Mouse (Mus musculus) liver, embryonic 15.5 days (tissue): ENCODE measurements around the gene Cldn22. TPM values are rescaled to one million over a fixed set of nuclear protein-coding genes. Genes with fewer than 3 reads are reported as not detected.

Source experiments
- ATAC-seq: fragments of 200-750 bp; cut with Nextera tagmentation; 2 replicates; pipeline ENCODE4 v1.8.0; 2017; ENCODE audit warnings: moderate number of reproducible peaks, mild to moderate bottlenecking, moderate library complexity; ENCODE audit not compliant: insufficient read depth
- H3K27ac ChIP-seq: fragments of 300-500 bp; sonication (generic); replicated peaks from 2 replicates; pipeline ENCODE4 v1.5.1; 2015; ENCODE audit warnings: mild to moderate bottlenecking, inconsistent platforms
- H3K27me3 ChIP-seq: fragments of 300-500 bp; sonication (generic); 2 replicates; pipeline ENCODE4 v1.6.1; 2015; ENCODE audit warnings: mild to moderate bottlenecking, inconsistent platforms
- H3K36me3 ChIP-seq: fragments of 300-500 bp; sonication (generic); replicated peaks from 2 replicates; pipeline ENCODE4 v1.6.1; 2015; ENCODE audit warnings: moderate library complexity, mild to moderate bottlenecking, inconsistent platforms
- H3K4me1 ChIP-seq: fragments of 300-500 bp; sonication (generic); replicated peaks from 2 replicates; pipeline ENCODE4 v1.6.1; 2015; ENCODE audit warnings: inconsistent platforms
- H3K4me2 ChIP-seq: fragments of 300-500 bp; sonication (generic); 2 replicates; pipeline ENCODE4 v1.6.1; 2015; ENCODE audit warnings: moderate library complexity, mild to moderate bottlenecking, inconsistent platforms
- H3K4me3 ChIP-seq: fragments of 300-500 bp; sonication (generic); replicated peaks from 2 replicates; pipeline ENCODE4 v1.5.1; 2015; ENCODE audit warnings: mild to moderate bottlenecking, inconsistent platforms
- H3K9ac ChIP-seq: fragments of 300-500 bp; sonication (generic); 2 replicates; pipeline ENCODE4 v1.6.1; 2015; ENCODE audit warnings: moderate library complexity, mild to moderate bottlenecking, inconsistent platforms
- H3K9me3 ChIP-seq: fragments of 300-500 bp; sonication (generic); replicated peaks from 2 replicates; pipeline ENCODE4 v1.6.1; 2016; ENCODE audit warnings: inconsistent platforms
- WGBS: fragments of 180-500 bp; shearing (Covaris S2); methylation state at CpG from one replicate; pipeline ENCODE4 v1.1.7; 2015; ENCODE audit warnings: mixed read lengths; ENCODE audit not compliant: insufficient replicate concordance; 5-methylcytosine and 5-hydroxymethylcytosine counted together
- polyA plus RNA-seq: library from polyadenylated mRNA; unstranded; fragments of >200 nt; fragmentation: Nextera tagmentation; extraction: Ambion mirVana; gene quantifications from 2 replicates; pipeline ENCODE4 v1.2.1, GENCODE M21; 2015

The Cldn22 gene
- not detected in 2 replicates for polyA plus RNA-seq

DNA sequence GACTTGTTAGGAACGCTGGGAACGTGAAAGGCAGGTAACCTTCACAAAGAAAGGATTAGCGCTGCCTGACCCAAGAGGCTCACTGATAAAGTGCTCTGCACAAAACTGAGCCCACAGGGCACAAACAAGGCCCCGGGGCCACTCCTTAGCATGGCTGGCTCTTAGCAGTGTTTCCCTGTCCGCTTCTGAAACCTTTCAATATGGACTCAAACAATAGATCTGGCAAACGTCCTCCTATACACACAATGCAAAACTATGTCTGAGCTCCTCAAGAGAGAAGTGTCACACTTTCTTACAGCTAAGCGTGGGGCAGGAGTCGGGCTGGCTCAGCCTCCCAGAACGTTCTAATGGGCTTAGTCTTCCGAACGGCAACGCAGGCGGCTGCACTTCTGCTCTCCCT is at the start of gene Cldn22:
Cldn22 (plus strand) TSS at position 301 of the 400 bp plus-strand sequence.
- WGBS: 68% methylated on average over 13 of the region's 13 CpGs
- H3K36me3 ChIP-seq: no peaks in the 10 kb centered on the region
- H3K9ac ChIP-seq: no peak within 1 kb of the TSS
- H3K4me1 ChIP-seq: no peaks in the 10 kb centered on the region
- no peak for ATAC-seq
- no peak within 1 kb of the TSS for H3K4me2 ChIP-seq
- no peak within 1 kb of the TSS for H3K27ac ChIP-seq
- no peaks in the 10 kb centered on the region for H3K9me3 ChIP-seq
- H3K27me3 ChIP-seq: no peaks in the 10 kb centered on the region
- H3K4me3 ChIP-seq: no peak within 1 kb of the TSS

DNA sequence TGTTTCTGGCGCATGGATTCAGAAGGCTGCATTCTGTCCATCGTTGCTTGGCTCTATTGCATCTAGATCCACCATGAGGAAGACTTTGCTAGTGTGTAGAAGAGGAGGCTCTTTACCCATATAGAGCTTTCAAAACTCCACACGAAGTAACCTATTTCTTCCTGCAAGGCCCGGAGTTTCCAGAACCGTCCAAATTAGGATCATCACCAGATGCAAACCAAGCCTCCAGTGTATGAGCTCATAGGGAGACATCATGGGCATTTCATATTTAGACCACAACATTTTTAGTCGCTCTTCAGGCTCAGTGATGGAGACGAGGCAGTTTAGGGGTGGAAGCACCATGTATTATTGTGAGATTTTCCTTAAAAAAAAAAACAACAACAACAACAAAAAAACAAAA is 46.9 kb upstream of the Cldn22 start:
- no peak overlapping the region for H3K9ac ChIP-seq
- H3K4me1 ChIP-seq: no peaks in the 10 kb centered on the region
- 73% methylated on average over 7 of the region's 7 CpGs for WGBS
- H3K27ac ChIP-seq: no peak overlapping the region
- no peak overlapping the region for H3K4me3 ChIP-seq
- H3K27me3 ChIP-seq: no peaks in the 10 kb centered on the region
- no peaks in the 10 kb centered on the region for H3K9me3 ChIP-seq
- no peak overlapping the region for H3K4me2 ChIP-seq
- no peaks in the 10 kb centered on the region for H3K36me3 ChIP-seq
- ATAC-seq: no peak

GRCm38 (mm10) chr8:47779589-47779988 is 44.7 kb upstream of the Cldn22 start:
- H3K27ac ChIP-seq: no peak overlapping the region
- H3K4me3 ChIP-seq: no peak overlapping the region
- no peak overlapping the region for H3K4me2 ChIP-seq
- ATAC-seq: no peak
- no peaks in the 10 kb centered on the region for H3K9me3 ChIP-seq
- H3K27me3 ChIP-seq: no peaks in the 10 kb centered on the region
- 61% methylated on average over 6 of the region's 6 CpGs for WGBS
- no peak overlapping the region for H3K9ac ChIP-seq
- no peaks in the 10 kb centered on the region for H3K4me1 ChIP-seq
- H3K36me3 ChIP-seq: no peaks in the 10 kb centered on the region

DNA sequence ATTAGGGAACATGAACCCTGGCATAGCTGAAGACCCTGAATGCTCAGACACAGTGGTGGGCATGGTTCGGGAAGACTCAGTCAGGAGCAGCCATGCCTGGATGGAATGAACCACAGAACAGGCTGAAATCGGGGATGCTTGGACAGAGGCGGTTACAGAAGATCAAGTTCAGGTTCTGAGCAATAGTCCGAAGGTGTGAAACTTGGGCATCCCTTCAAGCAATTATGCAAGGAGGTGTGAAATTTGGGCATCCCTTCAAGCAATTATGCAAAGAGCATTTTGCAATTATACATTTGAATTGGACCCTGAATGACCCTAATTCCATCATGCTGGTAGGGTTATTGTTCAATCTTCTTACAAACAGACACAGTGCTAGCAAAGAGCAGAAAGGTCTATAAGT is 42.4 kb upstream of the Cldn22 start:
- Histone ChIP-seq H3K36me3 (no peaks in the 10 kb centered on the region), H3K27me3 (no peaks in the 10 kb centered on the region), H3K4me3 (no peak overlapping the region), H3K4me2 (no peak overlapping the region), H3K27ac (no peak overlapping the region), H3K9me3 (no peaks in the 10 kb centered on the region), H3K9ac (no peak overlapping the region), H3K4me1 (no peaks in the 10 kb centered on the region)
- ATAC-seq: no peak
- WGBS: 55% methylated on average over 4 of the region's 4 CpGs

GRCm38 (mm10) chr8:47783544-47783943 is 40.7 kb upstream of the Cldn22 start:
- no peaks in the 10 kb centered on the region for H3K4me1 ChIP-seq
- no peak overlapping the region for H3K4me3 ChIP-seq
- no peak overlapping the region for H3K27ac ChIP-seq
- no peak overlapping the region for H3K9ac ChIP-seq
- H3K4me2 ChIP-seq: no peak overlapping the region
- no peaks in the 10 kb centered on the region for H3K27me3 ChIP-seq
- no peak for ATAC-seq
- no peaks in the 10 kb centered on the region for H3K9me3 ChIP-seq
- WGBS: 62% methylated on average over 2 of the region's 2 CpGs
- no peaks in the 10 kb centered on the region for H3K36me3 ChIP-seq

DNA sequence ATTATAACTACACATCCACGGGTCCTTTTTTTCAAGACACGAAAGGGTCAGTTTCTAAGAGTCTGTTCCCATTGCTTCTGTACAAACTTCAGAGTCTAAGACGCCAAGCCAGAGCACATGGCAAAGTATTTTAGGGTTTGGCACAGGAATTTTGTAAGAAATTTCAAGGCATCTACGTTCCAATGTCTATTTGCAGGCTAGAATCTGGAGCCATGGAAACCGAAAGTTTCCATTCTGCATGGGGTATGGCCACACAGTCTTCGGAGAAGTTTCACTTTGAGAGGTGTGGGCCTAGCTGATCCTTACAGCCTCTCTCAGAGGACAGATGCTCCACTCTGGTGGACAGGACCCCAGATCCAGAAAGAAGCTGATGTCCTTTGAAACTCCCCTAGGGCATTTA is 40.3 kb upstream of the Cldn22 start:
- Histone ChIP-seq H3K4me3 (no peak overlapping the region), H3K9me3 (no peaks in the 10 kb centered on the region), H3K27ac (no peak overlapping the region), H3K27me3 (no peaks in the 10 kb centered on the region), H3K9ac (no peak overlapping the region), H3K4me2 (no peak overlapping the region), H3K4me1 (no peaks in the 10 kb centered on the region), H3K36me3 (no peaks in the 10 kb centered on the region)
- ATAC-seq: no peak
- WGBS: 68% methylated on average over 6 of the region's 6 CpGs

DNA sequence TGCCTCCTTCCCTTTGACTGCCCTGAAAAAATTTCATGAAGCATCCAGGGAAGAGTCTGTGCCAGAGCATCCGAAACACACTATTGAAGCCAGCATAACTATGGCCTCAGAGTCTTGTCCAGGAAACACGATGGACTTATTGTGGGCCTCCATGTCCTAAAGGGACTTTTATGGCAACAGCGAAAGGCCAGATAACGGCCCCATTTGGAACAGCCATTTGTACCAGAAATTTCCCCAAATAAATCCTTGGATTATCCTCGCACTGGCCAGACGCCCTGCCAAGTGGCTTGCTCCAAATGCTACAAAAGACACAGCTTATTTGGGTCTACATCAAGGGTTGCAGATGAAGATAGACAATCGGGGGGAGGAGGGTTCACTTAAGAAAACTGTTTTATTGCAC is 39.8 kb upstream of the Cldn22 start:
- WGBS: 67% methylated on average over 7 of the region's 7 CpGs
- no peak overlapping the region for H3K4me2 ChIP-seq

GRCm38 (mm10) chr8:47786323-47786722 is 38.0 kb upstream of the Cldn22 start:
- Histone ChIP-seq H3K27ac (no peak overlapping the region), H3K4me1 (no peaks in the 10 kb centered on the region), H3K9me3 (no peaks in the 10 kb centered on the region), H3K36me3 (no peaks in the 10 kb centered on the region), H3K9ac (no peak overlapping the region), H3K4me2 (no peak overlapping the region), H3K27me3 (no peaks in the 10 kb centered on the region), H3K4me3 (no peak overlapping the region)
- ATAC-seq: no peak
- 82% methylated on average over 15 of the region's 15 CpGs for WGBS

More for the DNA sequence above, 39.8 kb upstream of the Cldn22 start:
- Histone ChIP-seq H3K27ac (no peak overlapping the region), H3K9me3 (no peaks in the 10 kb centered on the region), H3K27me3 (no peaks in the 10 kb centered on the region), H3K36me3 (no peaks in the 10 kb centered on the region), H3K4me1 (no peaks in the 10 kb centered on the region), H3K9ac (no peak overlapping the region), H3K4me3 (no peak overlapping the region)
- no peak for ATAC-seq

GRCm38 (mm10) chr8:47787705-47788104 is 36.6 kb upstream of the Cldn22 start:
- no peak for ATAC-seq
- no peaks in the 10 kb centered on the region for H3K9me3 ChIP-seq
- no peaks in the 10 kb centered on the region for H3K36me3 ChIP-seq
- H3K27me3 ChIP-seq: no peaks in the 10 kb centered on the region
- H3K9ac ChIP-seq: no peak overlapping the region
- H3K27ac ChIP-seq: no peak overlapping the region
- H3K4me1 ChIP-seq: no peaks in the 10 kb centered on the region
- H3K4me2 ChIP-seq: no peak overlapping the region
- H3K4me3 ChIP-seq: no peak overlapping the region
- 43% methylated on average over 10 of the region's 10 CpGs for WGBS

DNA sequence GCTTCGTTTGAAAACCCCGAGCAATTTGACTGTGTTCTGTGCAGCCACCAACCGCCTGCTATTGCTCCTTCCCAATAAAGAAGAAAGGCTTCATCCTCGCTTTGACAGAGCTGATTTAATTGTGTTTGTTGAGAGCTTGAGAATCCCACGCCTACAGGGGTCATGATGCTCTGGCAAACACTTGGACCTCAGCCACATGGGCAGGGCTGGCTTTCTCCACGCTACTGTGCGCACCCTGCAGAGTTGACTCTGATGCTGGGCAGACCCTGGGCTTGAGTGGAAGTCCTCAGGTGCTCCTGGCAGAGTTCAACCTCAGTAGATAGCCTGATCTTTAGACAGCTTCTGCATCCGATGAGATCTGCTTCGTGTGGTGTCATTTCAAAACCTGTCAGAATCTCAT is 32.3 kb upstream of the Cldn22 start:
- ATAC-seq: no peak
- Histone ChIP-seq H3K4me1 (no peaks in the 10 kb centered on the region), H3K27ac (no peak overlapping the region), H3K4me3 (no peak overlapping the region), H3K9ac (no peak overlapping the region), H3K27me3 (no peaks in the 10 kb centered on the region), H3K4me2 (no peak overlapping the region), H3K36me3 (no peaks in the 10 kb centered on the region), H3K9me3 (no peaks in the 10 kb centered on the region)
- 62% methylated on average over 9 of the region's 9 CpGs for WGBS

DNA sequence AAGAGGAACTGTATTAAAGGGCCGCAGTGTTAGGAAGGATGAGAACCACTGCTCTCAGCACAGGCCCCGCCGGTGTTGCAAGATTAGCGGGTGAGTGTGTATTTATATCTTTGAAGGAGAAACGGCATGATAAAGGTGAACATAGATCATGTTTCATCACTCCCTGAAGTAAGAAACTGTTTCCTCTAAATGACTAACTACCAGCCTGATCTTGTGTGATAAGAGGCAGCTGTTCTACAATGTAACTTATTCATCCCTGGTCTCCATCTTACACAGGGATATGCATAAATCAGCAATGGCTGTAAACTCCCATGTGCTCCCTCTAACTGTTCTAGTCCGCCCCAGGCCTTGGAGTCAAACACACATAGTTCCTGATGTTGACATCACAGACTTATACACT is 24.8 kb upstream of the Cldn22 start:
- Histone ChIP-seq H3K36me3 (no peaks in the 10 kb centered on the region), H3K9ac (no peak overlapping the region), H3K4me2 (no peak overlapping the region), H3K4me3 (no peak overlapping the region), H3K4me1 (no peaks in the 10 kb centered on the region), H3K27me3 (no peaks in the 10 kb centered on the region), H3K9me3 (no peaks in the 10 kb centered on the region), H3K27ac (no peak overlapping the region)
- WGBS: 53% methylated on average over 6 of the region's 6 CpGs
- ATAC-seq: no peak

- no peaks in the 10 kb centered on the region for H3K9me3 ChIP-seq
- H3K4me1 ChIP-seq: no peaks in the 10 kb centered on the region
- H3K27ac ChIP-seq: no peak overlapping the region
- no peaks in the 10 kb centered on the region for H3K36me3 ChIP-seq
- no peak overlapping the region for H3K9ac ChIP-seq
- no peak for ATAC-seq
- no peaks in the 10 kb centered on the region for H3K27me3 ChIP-seq
- WGBS: 59% methylated on average over 2 of the region's 2 CpGs
- no peak overlapping the region for H3K4me2 ChIP-seq
- no peak overlapping the region for H3K4me3 ChIP-seq
Observed at GRCm38 (mm10) chr8:47802349-47802748, 21.9 kb upstream of the Cldn22 start.
